Mouse (Mus musculus) heart, embryonic 14.5 days (tissue): ENCODE measurements around the gene Mrs2. TPM values are rescaled to one million over a fixed set of nuclear protein-coding genes. Genes with fewer than 3 reads are reported as not detected.

Experiments
- ATAC-seq: fragments of 200-750 bp; cut with Nextera tagmentation; 2 replicates; pipeline ENCODE4 v1.8.0; 2017; ENCODE audit warnings: low read depth, moderate TSS enrichment; ENCODE audit not compliant: insufficient number of reproducible peaks, insufficient read depth, low FRiP score
- H3K27ac ChIP-seq, 2 experiments: fragments of 200-500 bp in 1 of 2; fragments of 300-500 bp in 1 of 2; sonication (generic) in 1 of 2; replicated peaks in 1 of 2; 2 replicates each; pipeline ENCODE4 v1.5.1; 2012 to 2014; ENCODE audit warnings: low read depth in 2 of 2, low read length in 2 of 2, control low read depth in 1 of 2, mild to moderate bottlenecking in 1 of 2, mixed read lengths in 1 of 2; ENCODE audit not compliant: control insufficient read depth in 1 of 2, insufficient read depth in 1 of 2
- H3K27me3 ChIP-seq: fragments of 300-500 bp; sonication (generic); 2 replicates; pipeline ENCODE4 v1.6.1; 2014; ENCODE audit warnings: mild to moderate bottlenecking, low read length, control low read depth; ENCODE audit not compliant: control insufficient read depth, insufficient read depth
- H3K36me3 ChIP-seq: fragments of 300-500 bp; sonication (generic); 2 replicates; pipeline ENCODE4 v1.6.1; 2014; ENCODE audit warnings: mild to moderate bottlenecking, control low read depth, low read length, mixed read lengths; ENCODE audit not compliant: control insufficient read depth, insufficient read depth
- H3K4me1 ChIP-seq, 2 experiments: fragments of 200-500 bp in 1 of 2; fragments of 300-500 bp in 1 of 2; sonication (generic) in 1 of 2; 2 replicates each; pipeline ENCODE4 v1.6.1; 2012 to 2014; ENCODE audit warnings: low read length in 2 of 2, control low read depth in 1 of 2, mixed read lengths in 1 of 2; ENCODE audit not compliant: control insufficient read depth in 2 of 2, insufficient read depth in 2 of 2
- H3K4me2 ChIP-seq: fragments of 300-500 bp; sonication (generic); 2 replicates; pipeline ENCODE4 v1.6.1; 2014; ENCODE audit warnings: mild to moderate bottlenecking, low read length
- H3K4me3 ChIP-seq, 2 experiments: fragments of 200-500 bp in 1 of 2; fragments of 300-500 bp in 1 of 2; sonication (generic) in 1 of 2; 2 replicates each; pipeline ENCODE4 v1.5.1; 2012 to 2014; ENCODE audit warnings: low read length in 2 of 2, mild to moderate bottlenecking in 2 of 2, control low read depth in 1 of 2, low read depth in 1 of 2, moderate library complexity in 1 of 2; ENCODE audit not compliant: control insufficient read depth in 1 of 2, insufficient read depth in 1 of 2
- H3K9ac ChIP-seq: fragments of 300-500 bp; sonication (generic); 2 replicates; pipeline ENCODE4 v1.6.1; 2014; ENCODE audit warnings: mild to moderate bottlenecking, low read length
- H3K9me3 ChIP-seq: fragments of 300-500 bp; sonication (generic); 2 replicates; pipeline ENCODE4 v1.6.1; 2016; ENCODE audit warnings: low read length, control low read depth; ENCODE audit not compliant: control insufficient read depth
- WGBS: fragments of 180-500 bp; shearing (Covaris S2); extraction: QIAGEN DNeasy Blood & Tissue Kit; methylation state at CpG from one replicate; pipeline ENCODE4 v1.1.7; 2014; 5-methylcytosine and 5-hydroxymethylcytosine counted together
- polyA plus RNA-seq: library from polyadenylated mRNA; unstranded; fragments of >200 nt; fragmentation: Nextera tagmentation; extraction: Ambion mirVana; gene quantifications from 2 replicates; pipeline ENCODE4 v1.2.1, GENCODE M21; 2014

Gene Mrs2
- polyA plus RNA-seq, 1 experiment from 2014 or later: 21.7 TPM

DNA sequence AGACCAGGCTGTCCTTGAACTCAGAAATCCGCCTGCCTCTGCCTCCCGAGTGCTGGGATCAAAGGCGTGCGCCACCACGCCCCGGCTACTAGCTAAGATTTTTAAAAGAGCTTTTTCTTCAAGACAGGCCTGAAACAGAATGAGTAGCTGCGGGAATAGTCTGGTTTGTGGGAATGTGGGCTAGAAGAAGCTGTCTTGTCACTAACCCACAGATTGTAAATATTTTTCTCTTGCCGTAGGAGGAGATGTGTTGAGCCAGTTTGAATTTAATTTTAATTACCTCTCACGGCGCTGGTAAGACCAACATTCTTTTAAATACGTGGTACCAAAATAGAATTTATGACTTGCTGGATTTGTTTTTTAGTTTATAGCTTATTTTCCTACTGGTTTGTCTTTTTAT lies 61.5 kb downstream of the Mrs2 start:
- no peak for ATAC-seq
- H3K27ac ChIP-seq: no peak overlapping the region
- no peaks in the 10 kb centered on the region for H3K36me3 ChIP-seq
- no peak overlapping the region for H3K4me3 ChIP-seq
- H3K9ac ChIP-seq: no peak overlapping the region
- H3K4me2 ChIP-seq: no peak overlapping the region
- H3K27me3 ChIP-seq: peaks cover 5% of the 10 kb centered on the region; the same call in 1 of the 2 replicates
- H3K9me3 ChIP-seq: no peaks in the 10 kb centered on the region
- no peaks in the 10 kb centered on the region for H3K4me1 ChIP-seq
- WGBS: 90% methylated on average over 11 of the region's 11 CpGs

DNA sequence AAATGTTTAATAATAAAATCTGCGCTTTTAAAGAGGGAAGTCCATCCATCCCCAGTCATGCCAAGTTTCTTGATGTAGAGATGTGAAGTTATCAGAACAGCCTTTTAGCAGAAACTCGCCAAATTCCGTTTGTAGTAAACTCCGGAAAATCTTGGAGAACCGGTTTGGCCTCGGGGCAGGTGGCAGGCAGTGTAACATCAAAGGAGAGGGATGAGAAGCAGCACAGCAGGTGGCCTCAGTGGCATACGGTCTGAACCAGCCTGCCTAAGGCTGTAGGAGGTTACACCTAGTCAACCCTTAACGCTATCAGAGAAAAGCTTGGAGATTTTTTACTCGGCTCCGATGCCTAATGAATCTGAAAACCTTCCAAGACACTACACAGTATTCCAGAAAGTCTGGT lies 64.7 kb downstream of the Mrs2 start:
- no peak overlapping the region for H3K4me2 ChIP-seq
- H3K27me3 ChIP-seq: peaks cover 5% of the 10 kb centered on the region; the same call in 1 of the 2 replicates
- H3K9ac ChIP-seq: no peak overlapping the region
- peaks cover 0 to 4% of the 10 kb centered on the region in 2 experiments; a peak in 2 of 4 replicates for H3K4me1 ChIP-seq
- no peaks in the 10 kb centered on the region for H3K36me3 ChIP-seq
- no peaks in the 10 kb centered on the region for H3K9me3 ChIP-seq
- WGBS: 14% methylated on average over 10 of the region's 10 CpGs
- no peak for ATAC-seq
- H3K4me3 ChIP-seq: no peak overlapping the region
- no peak overlapping the region for H3K27ac ChIP-seq

DNA sequence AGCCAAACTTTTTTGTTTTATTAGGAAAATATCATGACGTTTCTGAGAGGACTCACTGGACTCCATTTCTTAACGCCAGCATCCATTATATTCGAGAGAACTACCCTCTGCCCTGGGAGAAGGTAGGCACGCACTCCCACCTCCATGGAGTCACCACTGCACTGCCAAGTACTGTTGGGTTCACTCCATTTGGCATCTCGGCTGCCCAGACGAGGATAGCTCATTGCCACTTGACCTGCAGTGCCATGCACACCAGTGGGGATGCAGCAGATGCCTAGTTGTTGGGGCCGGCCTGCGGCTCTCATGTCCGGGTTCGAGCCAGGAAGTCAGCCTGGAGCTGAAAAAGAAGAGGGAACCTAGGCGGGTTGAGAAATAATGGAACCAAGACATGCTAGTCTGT lies 65.1 kb downstream of the Mrs2 start:
- peaks cover 5% of the 10 kb centered on the region; the same call in 1 of the 2 replicates for H3K27me3 ChIP-seq
- H3K4me1 ChIP-seq: peaks cover 0 to 4% of the 10 kb centered on the region in 2 experiments; a peak in 2 of 4 replicates
- no peak overlapping the region for H3K4me2 ChIP-seq
- H3K36me3 ChIP-seq: no peaks in the 10 kb centered on the region
- H3K4me3 ChIP-seq: no peak overlapping the region
- H3K9ac ChIP-seq: no peak overlapping the region
- ATAC-seq: no peak
- 32% methylated on average over 11 of the region's 11 CpGs for WGBS
- no peaks in the 10 kb centered on the region for H3K9me3 ChIP-seq
- no peak overlapping the region for H3K27ac ChIP-seq

- H3K27ac ChIP-seq: no peak overlapping the region
- WGBS: 72% methylated on average over 7 of the region's 7 CpGs
- H3K9ac ChIP-seq: no peak overlapping the region
- H3K9me3 ChIP-seq: no peaks in the 10 kb centered on the region
- H3K4me2 ChIP-seq: no peak overlapping the region
- H3K27me3 ChIP-seq: peaks cover 5% of the 10 kb centered on the region; the same call in 1 of the 2 replicates
- peaks cover 0 to 4% of the 10 kb centered on the region in 2 experiments; a peak in 2 of 4 replicates for H3K4me1 ChIP-seq
- ATAC-seq: no peak
- H3K4me3 ChIP-seq: no peak overlapping the region
- no peaks in the 10 kb centered on the region for H3K36me3 ChIP-seq
Observed at GRCm38 (mm10) chr13:24952659-24953058, 67.5 kb downstream of the Mrs2 start.

DNA sequence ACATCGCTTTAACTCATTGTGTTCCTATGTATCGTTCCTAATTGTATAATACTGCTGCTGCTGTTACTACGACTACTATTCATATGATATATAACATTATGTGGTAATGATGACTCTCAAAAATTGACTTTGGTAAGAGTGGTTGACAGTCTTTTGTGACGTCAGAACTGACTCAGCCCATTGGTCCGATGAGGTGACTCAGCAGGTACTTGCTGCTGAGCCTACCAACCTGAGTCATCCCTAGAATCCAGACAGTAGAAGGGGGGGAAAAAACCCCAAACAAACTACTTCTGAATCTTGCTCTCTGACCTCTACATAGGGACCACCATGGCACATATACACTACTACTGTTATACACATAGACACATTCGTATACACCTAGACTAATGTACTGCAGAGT lies 71.3 kb downstream of the Mrs2 start:
- no peak overlapping the region for H3K27ac ChIP-seq
- H3K27me3 ChIP-seq: no peaks in the 10 kb centered on the region
- no peaks in the 10 kb centered on the region for H3K9me3 ChIP-seq
- ATAC-seq: no peak
- H3K4me1 ChIP-seq: peaks cover 0 to 4% of the 10 kb centered on the region in 2 experiments; a peak in 2 of 4 replicates
- no peak overlapping the region for H3K9ac ChIP-seq
- WGBS: 86% methylated on average over 6 of the region's 6 CpGs
- H3K36me3 ChIP-seq: no peaks in the 10 kb centered on the region
- no peak overlapping the region for H3K4me2 ChIP-seq
- no peak overlapping the region for H3K4me3 ChIP-seq

DNA sequence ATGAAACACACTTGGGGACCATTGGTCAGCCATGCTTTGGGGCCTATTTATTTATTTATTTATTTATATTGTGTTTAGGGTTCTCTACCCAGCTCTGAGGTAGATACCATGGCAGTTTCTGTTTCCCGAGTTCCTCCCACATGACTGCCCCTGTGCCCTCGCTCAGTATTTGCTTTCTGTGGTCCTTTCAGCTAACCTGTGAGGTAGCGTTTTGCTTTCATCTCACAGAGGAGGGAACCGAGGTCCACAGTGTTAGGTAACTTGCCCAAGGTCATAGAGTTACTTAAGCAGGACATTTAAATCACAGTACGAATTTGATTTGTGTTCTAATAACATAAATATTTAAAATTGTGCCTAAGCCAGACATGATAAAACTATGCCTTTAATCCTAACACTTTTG lies 73.0 kb downstream of the Mrs2 start:
- no peaks in the 10 kb centered on the region for H3K27me3 ChIP-seq
- no peak overlapping the region for H3K4me3 ChIP-seq
- H3K9ac ChIP-seq: no peak overlapping the region
- H3K4me1 ChIP-seq: peaks cover 0 to 4% of the 10 kb centered on the region in 2 experiments; a peak in 2 of 4 replicates
- no peaks in the 10 kb centered on the region for H3K36me3 ChIP-seq
- H3K27ac ChIP-seq: no peak overlapping the region
- no peaks in the 10 kb centered on the region for H3K9me3 ChIP-seq
- no peak overlapping the region for H3K4me2 ChIP-seq
- no peak for ATAC-seq
- 74% methylated on average over 5 of the region's 5 CpGs for WGBS

DNA sequence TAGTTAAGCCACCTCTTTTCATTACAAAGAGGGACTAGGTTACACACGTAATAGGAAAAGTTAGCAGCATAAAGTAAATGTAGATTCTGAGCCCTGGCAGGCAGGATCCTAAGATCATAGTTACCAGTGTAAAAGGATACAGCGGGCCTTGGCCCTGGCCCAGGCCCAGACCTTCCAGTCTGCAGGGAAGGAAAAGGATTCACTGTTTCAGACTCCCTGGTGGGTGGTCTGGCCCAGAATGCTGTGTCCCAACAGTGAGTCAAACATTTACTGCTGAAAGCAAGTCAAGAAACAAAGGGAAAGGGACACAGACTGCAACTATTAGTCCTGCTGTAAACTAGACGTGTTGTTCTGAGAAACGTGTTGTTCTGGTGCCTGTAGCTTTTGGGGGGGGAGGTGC lies 74.6 kb downstream of the Mrs2 start:
- H3K9ac ChIP-seq: no peak overlapping the region
- H3K36me3 ChIP-seq: no peaks in the 10 kb centered on the region
- no peak overlapping the region for H3K4me3 ChIP-seq
- no peak for ATAC-seq
- H3K4me1 ChIP-seq: no peaks in the 10 kb centered on the region
- no peak overlapping the region for H3K4me2 ChIP-seq
- no peak overlapping the region for H3K27ac ChIP-seq
- WGBS: 38% methylated on average over 4 of the region's 4 CpGs
- no peaks in the 10 kb centered on the region for H3K9me3 ChIP-seq
- H3K27me3 ChIP-seq: no peaks in the 10 kb centered on the region

DNA sequence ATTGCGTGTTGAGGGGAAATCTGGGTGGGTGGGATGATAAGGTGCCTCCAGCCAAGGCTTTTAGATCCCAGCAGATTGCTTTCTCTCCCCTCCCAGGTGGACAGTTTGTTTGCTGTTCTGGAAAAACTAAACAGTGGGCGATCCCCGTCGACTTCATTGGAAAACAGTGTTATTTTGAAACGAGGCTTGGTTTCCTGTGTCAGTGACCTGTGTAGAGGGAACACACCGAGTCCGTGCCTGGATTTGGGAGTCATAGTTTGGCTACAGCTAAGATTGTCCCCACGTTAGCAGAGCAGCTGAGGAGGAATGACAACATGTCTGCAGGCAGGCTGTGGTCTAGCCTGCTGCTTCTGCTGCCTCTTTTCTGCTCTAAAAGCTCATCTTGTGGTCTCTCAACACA lies 76.9 kb downstream of the Mrs2 start:
- Histone ChIP-seq H3K27me3 (no peaks in the 10 kb centered on the region), H3K4me2 (no peak overlapping the region), H3K4me1 (peaks cover 0 to 4% of the 10 kb centered on the region in 2 experiments; a peak in 1 of 4 replicates), H3K36me3 (no peaks in the 10 kb centered on the region), H3K9me3 (no peaks in the 10 kb centered on the region), H3K4me3 (no peak overlapping the region), H3K9ac (no peak overlapping the region), H3K27ac (no peak overlapping the region)
- ATAC-seq: no peak
- 66% methylated on average over 8 of the region's 8 CpGs for WGBS
